Mouse (Mus musculus) G1E (cell line): ENCODE measurements at regions not wholly inside any gene's neighbourhood (a gene's known extent, or its start where the extent isn't known, plus 50 kb on each side); places are given as distances from the start of the nearest gene placed in this dataset.

ENCODE experiments used
- CTCF ChIP-seq: IDR thresholded peaks from 2 replicates; pipeline ENCODE4 v1.5.1; 2012; ENCODE audit warnings: low read depth, low read length, inconsistent platforms, mixed read lengths
- GATA1 ChIP-seq: IDR thresholded peaks from 2 replicates; pipeline ENCODE4 v1.6.1; 2012; ENCODE audit warnings: borderline replicate concordance, low read length, inconsistent platforms, mixed read lengths
- POLR2AphosphoS5 ChIP-seq: IDR thresholded peaks from 2 replicates; pipeline ENCODE4 v1.6.1; 2012; ENCODE audit warnings: low read depth, low read length, inconsistent platforms; ENCODE audit not compliant: insufficient replicate concordance
- TAL1 ChIP-seq: conservative IDR thresholded peaks from 2 replicates; pipeline ENCODE4 v1.6.1; 2012; ENCODE audit warnings: low read depth, low read length, inconsistent platforms, mixed read lengths

DNA sequence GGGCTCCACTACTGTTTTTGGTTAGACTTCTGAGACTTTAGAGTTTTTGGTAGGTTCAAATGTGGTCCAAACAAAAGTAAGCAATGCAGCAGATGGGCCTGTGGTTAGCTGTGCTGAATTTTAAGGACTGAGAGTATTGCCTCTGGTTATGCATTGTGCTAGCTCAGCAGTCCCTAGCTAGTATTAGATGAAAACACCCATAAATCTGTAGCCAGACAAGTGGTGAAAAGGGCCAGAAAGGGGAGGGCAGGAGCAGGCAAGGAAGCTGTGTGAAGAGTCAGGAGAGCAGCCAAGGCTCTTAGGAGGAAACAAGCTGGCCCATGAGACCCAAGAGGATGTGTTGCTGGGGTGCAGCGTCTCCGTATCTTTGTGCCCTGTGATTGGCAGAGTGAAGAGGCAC is 559.9 kb downstream of the Sqor start:
- no peak for TF ChIP-seq CTCF
- no peak for TF ChIP-seq GATA1
- no peak for TF ChIP-seq POLR2AphosphoS5
- no peak for TF ChIP-seq TAL1
